Mouse (Mus musculus) forebrain, embryonic 14.5 days (tissue): Measurements from ENCODE around the gene Fzr1. TPM values are rescaled to one million over a fixed set of nuclear protein-coding genes. Genes with fewer than 3 reads are reported as not detected.

Experiments
- ATAC-seq: fragments of 200-750 bp; cut with Nextera tagmentation; 2 replicates; pipeline ENCODE4 v1.8.0; 2017; ENCODE audit warnings: mild to moderate bottlenecking, moderate library complexity
- DNase-seq: peaks from one replicate; pipeline ENCODE4 v3.0.0-alpha.2; 2015; ENCODE audit warnings: low spot score
- H3K27ac ChIP-seq: fragments of 300-500 bp; sonication (generic); 2 replicates; pipeline ENCODE4 v1.5.1; 2014; ENCODE audit warnings: low read depth, mild to moderate bottlenecking, control low read depth, low read length, moderate library complexity
- H3K27me3 ChIP-seq: fragments of 300-500 bp; sonication (generic); replicated peaks from 2 replicates; pipeline ENCODE4 v1.6.1; 2014; ENCODE audit warnings: low read length, control low read depth, mixed read lengths; ENCODE audit not compliant: control insufficient read depth, insufficient read depth
- H3K36me3 ChIP-seq: fragments of 300-500 bp; sonication (generic); 2 replicates; pipeline ENCODE4 v1.6.1; 2014; ENCODE audit warnings: low read length, control low read depth; ENCODE audit not compliant: control insufficient read depth, insufficient read depth
- H3K4me1 ChIP-seq: fragments of 300-500 bp; sonication (generic); 2 replicates; pipeline ENCODE4 v1.6.1; 2014; ENCODE audit warnings: antibody characterized with exemption, low read length, control low read depth; ENCODE audit not compliant: control insufficient read depth, insufficient read depth
- H3K4me2 ChIP-seq: fragments of 300-500 bp; sonication (generic); 2 replicates; pipeline ENCODE4 v1.6.1; 2014; ENCODE audit warnings: mild to moderate bottlenecking, control low read depth, low read length
- H3K4me3 ChIP-seq: fragments of 300-500 bp; sonication (generic); 2 replicates; pipeline ENCODE4 v1.5.1; 2014; ENCODE audit warnings: low read depth, low read length, control low read depth
- H3K9ac ChIP-seq: fragments of 300-500 bp; sonication (generic); 2 replicates; pipeline ENCODE4 v1.6.1; 2014; ENCODE audit warnings: mild to moderate bottlenecking, low read length, control low read depth, moderate library complexity
- H3K9me3 ChIP-seq: fragments of 300-500 bp; sonication (generic); replicated peaks from 2 replicates; pipeline ENCODE4 v1.6.1; 2016; ENCODE audit warnings: low read length, control low read depth, mixed read lengths; ENCODE audit not compliant: control insufficient read depth
- WGBS: fragments of 180-500 bp; shearing (Covaris S2); extraction: QIAGEN DNeasy Blood & Tissue Kit; methylation state at CpG from one replicate; pipeline ENCODE4 v1.1.7; 2014; 5-methylcytosine and 5-hydroxymethylcytosine counted together
- polyA plus RNA-seq: library from polyadenylated mRNA; unstranded; fragments of >200 nt; fragmentation: Nextera tagmentation; extraction: Ambion mirVana; gene quantifications from 2 replicates; pipeline ENCODE4 v1.2.1, GENCODE M21; 2014

Gene Fzr1
- polyA plus RNA-seq, 1 experiment from 2014 or later, result 101 TPM

DNA sequence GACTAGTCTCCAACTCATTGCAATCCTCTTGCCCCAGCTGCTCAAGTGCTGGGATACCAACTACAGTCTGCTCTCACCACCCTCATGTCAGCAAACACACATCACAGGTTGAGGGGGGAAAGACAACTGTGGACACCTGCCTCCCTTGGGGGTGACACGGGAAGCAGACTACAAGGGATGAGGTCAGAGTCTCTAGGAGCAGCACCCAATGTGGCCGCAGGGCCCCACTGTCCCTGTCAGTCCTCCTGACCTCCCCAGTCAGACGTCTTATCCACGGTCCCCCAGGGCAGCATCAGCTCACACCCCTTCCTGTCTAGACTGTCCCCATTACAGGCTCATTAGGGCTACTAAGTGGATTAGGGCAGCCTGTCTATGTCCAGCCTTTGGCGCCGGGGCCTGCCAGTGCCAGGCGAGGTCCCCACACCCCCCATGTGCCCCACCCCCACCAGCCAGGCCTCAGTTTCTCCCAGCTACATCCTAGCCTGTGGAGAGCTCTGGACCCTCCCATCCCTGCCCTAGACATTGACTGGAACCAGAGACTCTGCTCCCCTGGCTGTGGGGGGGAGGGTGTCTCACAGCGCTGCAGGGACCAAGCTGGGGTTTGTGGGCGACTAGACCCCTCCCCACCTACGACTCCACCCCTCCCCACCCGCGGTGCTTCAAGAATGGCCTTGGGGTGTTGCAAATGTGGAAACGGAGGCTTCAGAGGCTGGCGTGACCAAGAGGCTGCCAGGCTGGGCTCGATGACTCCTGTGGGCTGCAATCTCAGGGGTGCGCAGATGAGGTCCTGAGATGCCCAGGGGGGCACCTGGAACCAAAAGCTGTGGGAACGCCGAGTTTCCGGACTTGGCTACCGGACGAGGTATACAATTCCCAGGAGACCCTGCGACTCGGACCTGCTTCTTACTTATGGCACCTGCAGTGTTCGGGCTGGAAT, 28.5 kb upstream of the Fzr1 start:
- 0 out of 2 replicates have a peak overlapping the region, but pooled peaks have one; percentile 16 for H3K4me2 ChIP-seq

DNA sequence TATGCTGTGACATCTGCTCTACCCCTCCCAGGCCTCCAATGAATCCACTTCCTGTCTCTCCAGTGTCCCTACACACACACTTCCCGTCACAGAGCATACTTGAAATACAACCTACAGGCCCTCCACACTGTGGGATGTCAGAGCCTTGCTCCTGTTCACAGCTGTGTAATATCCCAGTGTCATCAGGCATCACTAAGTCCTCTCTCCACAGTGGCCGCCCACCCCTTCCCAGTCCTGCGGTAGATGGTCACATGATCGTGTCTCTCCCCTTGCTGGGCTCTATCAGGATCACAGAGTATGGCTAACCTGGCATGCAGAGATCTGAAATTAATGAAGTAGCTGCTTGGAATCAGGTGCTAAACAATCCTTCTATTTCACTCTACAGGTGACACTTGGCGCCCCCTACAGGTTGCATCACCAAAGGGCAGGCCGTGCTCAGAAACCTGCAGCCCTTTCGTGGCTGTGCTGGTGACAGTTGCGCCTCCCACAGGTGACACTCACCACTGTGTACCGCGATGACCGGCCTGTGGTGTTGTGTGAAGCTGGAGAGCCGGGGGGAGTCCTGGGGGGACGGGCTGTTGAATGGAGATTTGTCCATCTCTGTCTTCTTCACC, 27.4 kb upstream of the Fzr1 start:
- Histone ChIP-seq H3K4me1 (peaks cover 34% of the 10 kb centered on the region), H3K9me3 (no peaks in the 10 kb centered on the region), H3K9ac (no peak overlapping the region), H3K27ac (no peak overlapping the region), H3K4me2 (no peak overlapping the region), H3K4me3 (no peak overlapping the region), H3K27me3 (0 out of 2 replicates have a peak, but pooled peaks cover 5% of the 10 kb centered on the region), H3K36me3 (peaks cover 37% of the 10 kb centered on the region)
- 47% methylated on average over 13 of the region's 13 CpGs for WGBS
- ATAC-seq (no peak), DNase-seq (peak; percentile 42)

More for the DNA sequence above, 28.5 kb upstream of the Fzr1 start:
- H3K9ac ChIP-seq, result peak overlapping the region; percentile 32; the same call in 1 of the 2 replicates
- DNase-seq, result no peak
- no peak overlapping the region for H3K27ac ChIP-seq
- no peak for ATAC-seq
- H3K36me3 ChIP-seq, result peaks cover 37% of the 10 kb centered on the region
- WGBS, result 31% methylated on average over 23 of the region's 24 CpGs
- no peak overlapping the region for H3K4me3 ChIP-seq
- H3K4me1 ChIP-seq, result peaks cover 31% of the 10 kb centered on the region
- H3K9me3 ChIP-seq, result no peaks in the 10 kb centered on the region
- H3K27me3 ChIP-seq, result 0 out of 2 replicates have a peak, but pooled peaks cover 5% of the 10 kb centered on the region

DNA sequence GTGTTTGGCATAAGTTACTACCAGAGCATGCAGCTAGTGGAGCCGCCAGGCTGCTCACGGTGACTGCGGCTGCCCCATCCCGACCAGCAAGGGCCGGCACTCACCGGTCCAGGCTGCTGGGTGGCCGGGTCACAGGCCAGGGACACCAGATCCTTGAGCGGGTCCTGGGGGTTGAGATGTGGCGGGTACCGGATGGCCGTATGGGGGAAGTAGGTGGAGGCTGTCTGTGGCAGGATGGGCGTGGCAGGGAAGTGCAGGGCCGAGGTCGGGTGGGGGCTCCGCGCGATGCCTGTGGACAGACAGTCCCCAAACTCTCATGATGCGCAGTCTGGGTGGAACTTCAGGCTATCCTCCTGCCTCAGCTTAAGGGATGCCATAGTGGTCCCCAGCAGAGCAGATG, 26.4 kb upstream of the Fzr1 start:
- no peak overlapping the region for H3K27ac ChIP-seq
- 71% methylated on average over 18 of the region's 18 CpGs for WGBS
- H3K36me3 ChIP-seq, result peaks cover 46% of the 10 kb centered on the region
- no peaks in the 10 kb centered on the region for H3K9me3 ChIP-seq
- 0 out of 2 replicates have a peak, but pooled peaks cover 5% of the 10 kb centered on the region for H3K27me3 ChIP-seq
- ATAC-seq, result no peak
- DNase-seq, result no peak
- no peak overlapping the region for H3K4me2 ChIP-seq
- no peak overlapping the region for H3K4me3 ChIP-seq
- peaks cover 34% of the 10 kb centered on the region for H3K4me1 ChIP-seq
- H3K9ac ChIP-seq, result no peak overlapping the region

DNA sequence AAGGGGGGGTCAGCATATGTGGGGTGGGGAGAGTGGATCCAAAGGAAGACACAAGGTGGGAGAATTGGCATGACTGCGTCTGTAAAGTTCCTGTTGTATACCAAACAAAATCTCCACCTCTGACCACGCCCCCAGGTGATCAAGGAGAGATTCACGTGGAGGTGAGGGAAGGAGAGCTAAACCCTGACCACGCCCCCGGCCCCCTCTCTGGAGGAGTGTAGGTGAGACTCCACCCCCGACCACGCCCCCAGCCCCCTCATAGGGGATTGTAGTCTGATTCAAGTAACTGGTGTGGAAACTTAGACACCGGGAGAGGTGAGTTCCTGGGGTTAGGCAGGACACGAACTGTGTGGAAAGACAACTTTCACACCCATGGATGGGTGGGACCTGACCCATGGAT, 25.8 kb upstream of the Fzr1 start:
- WGBS, result 18% methylated on average over 9 of the region's 9 CpGs
- DNase-seq (no peak), ATAC-seq (no peak)
- Histone ChIP-seq H3K4me2 (no peak overlapping the region), H3K4me3 (no peak overlapping the region), H3K4me1 (peaks cover 34% of the 10 kb centered on the region), H3K27ac (no peak overlapping the region), H3K27me3 (0 out of 2 replicates have a peak, but pooled peaks cover 5% of the 10 kb centered on the region), H3K9ac (no peak overlapping the region), H3K36me3 (peaks cover 52% of the 10 kb centered on the region), H3K9me3 (no peaks in the 10 kb centered on the region)

DNA sequence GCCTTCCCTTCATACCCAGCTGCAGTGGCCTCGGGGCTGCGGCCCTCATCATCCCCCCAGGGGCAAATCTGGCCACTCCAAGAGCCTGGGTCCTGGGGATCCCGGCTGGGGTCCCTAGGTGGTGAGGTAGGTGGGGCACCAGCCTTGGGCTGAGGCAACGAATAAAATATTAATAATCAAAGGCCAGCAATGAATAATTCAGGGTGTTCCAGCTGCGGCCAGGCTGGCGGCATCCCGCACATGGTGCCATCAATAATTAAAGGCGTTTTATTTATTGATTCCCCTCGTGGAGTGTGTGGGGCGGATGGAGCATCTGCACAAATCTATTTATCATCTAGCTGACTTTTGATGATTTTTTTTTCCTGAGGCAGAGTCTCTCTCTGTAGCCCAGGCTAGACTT, 25.2 kb upstream of the Fzr1 start:
- Histone ChIP-seq H3K4me2 (no peak overlapping the region), H3K9ac (peak overlapping the region; percentile 29; the same call in 1 of the 2 replicates), H3K4me3 (no peak overlapping the region), H3K27me3 (0 out of 2 replicates have a peak, but pooled peaks cover 5% of the 10 kb centered on the region), H3K4me1 (peaks cover 34% of the 10 kb centered on the region), H3K36me3 (peaks cover 52% of the 10 kb centered on the region), H3K9me3 (no peaks in the 10 kb centered on the region), H3K27ac (peak overlapping the region; percentile 80; the same call in 1 of the 2 replicates)
- DNase-seq (no peak), ATAC-seq (no peak)
- 66% methylated on average over 10 of the region's 10 CpGs for WGBS

DNA sequence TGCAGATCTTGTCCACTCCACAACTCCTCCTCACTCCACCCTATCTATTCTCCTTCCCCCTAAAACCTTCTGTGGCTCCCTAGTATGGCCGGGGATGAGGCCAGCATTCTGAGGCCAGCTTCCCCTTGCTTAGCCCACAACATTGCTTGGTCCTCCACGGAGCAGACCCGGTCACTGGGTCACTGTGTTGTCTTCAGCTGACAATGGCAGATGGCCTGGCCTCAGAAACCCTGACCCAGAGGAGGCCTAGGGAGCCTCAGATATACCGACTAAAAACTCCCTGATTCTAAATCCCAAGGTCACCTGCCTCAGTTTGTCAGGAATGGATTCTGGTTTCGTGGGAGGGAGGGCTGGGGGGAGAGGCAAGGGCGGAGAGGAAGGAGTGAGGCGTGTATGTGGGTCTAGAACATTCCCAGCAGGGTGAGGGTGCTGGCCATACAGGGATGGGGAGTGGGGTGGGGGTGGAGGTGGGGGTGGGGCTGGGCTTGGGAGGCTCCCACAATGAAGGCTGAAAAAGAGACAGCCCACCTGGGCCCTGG, 24.0 kb upstream of the Fzr1 start:
- H3K9me3 ChIP-seq, result no peaks in the 10 kb centered on the region
- WGBS, result 24% methylated on average over 7 of the region's 7 CpGs
- H3K27me3 ChIP-seq, result no peaks in the 10 kb centered on the region
- H3K27ac ChIP-seq, result peak overlapping the region; percentile 80
- peaks cover 46% of the 10 kb centered on the region for H3K36me3 ChIP-seq
- H3K4me2 ChIP-seq, result peak overlapping the region; percentile 28; the same call in 1 of the 2 replicates
- peaks cover 26% of the 10 kb centered on the region for H3K4me1 ChIP-seq
- H3K9ac ChIP-seq, result peak overlapping the region; percentile 36
- ATAC-seq, result no peak
- H3K4me3 ChIP-seq, result no peak overlapping the region
- DNase-seq, result no peak

DNA sequence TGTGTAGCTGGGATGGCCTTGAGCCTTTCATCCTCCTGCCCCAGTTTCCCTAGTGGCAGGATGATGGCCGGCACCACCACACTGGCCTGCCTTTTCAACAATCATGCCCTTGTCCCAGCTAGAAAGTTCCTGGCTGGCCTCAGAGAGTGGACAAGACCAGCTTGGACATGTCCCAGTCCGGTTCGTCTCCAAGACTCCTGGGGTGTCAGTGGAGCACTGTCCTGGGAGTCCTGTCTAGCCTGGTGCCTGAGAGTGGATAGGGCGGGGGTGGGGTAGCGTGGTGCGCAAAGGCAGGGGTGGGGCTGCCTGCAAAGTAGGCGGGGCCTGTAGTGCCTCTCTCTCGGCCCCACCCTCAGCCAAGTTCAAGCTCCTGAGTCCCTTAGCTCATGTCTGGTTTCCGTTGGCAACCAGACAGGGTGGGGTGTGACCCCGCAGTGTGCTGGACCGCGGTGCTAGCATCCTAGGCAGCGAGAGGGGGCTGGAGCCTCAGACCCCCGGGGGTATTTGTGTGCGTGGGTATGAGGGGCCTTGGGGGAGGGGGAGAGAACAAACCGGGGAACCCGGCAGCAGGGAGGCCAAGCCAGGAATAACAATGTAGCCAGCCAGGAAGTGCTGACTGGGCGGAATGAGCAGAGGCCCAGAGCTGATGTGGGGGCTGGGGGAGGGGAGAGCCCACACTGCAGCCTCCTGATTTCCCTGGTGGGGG, 23.4 kb upstream of the Fzr1 start:
- WGBS, result 7% methylated on average over 18 of the region's 18 CpGs
- peak overlapping the region; percentile 28; the same call in 1 of the 2 replicates for H3K4me2 ChIP-seq
- peak overlapping the region; percentile 36 for H3K9ac ChIP-seq
- peaks cover 40% of the 10 kb centered on the region for H3K36me3 ChIP-seq
- peak overlapping the region; percentile 80 for H3K27ac ChIP-seq
- ATAC-seq, result peak; percentile 77
- H3K4me3 ChIP-seq, result no peak overlapping the region
- H3K27me3 ChIP-seq, result no peaks in the 10 kb centered on the region
- peaks cover 24% of the 10 kb centered on the region for H3K4me1 ChIP-seq
- H3K9me3 ChIP-seq, result no peaks in the 10 kb centered on the region
- DNase-seq, result peak; percentile 80

DNA sequence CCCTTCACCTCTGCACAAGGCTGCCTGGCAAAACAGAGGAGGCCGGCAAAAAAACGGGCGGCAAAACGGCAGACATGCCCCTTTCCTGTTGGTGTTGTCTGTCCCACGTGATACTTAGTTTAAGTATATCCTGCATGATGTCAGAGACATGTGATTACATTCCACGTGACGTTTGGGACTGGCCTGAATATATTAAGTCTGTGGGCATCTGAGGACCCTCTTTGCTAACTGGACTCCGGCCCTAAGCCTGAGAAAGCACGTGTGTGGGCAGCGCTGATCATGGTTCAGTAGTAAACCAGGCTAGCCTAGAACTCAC, 22.8 kb upstream of the Fzr1 start:
- 31% methylated on average over 10 of the region's 10 CpGs for WGBS
- 0 out of 2 replicates have a peak, but pooled peaks have one; percentile 7 for ATAC-seq
- Histone ChIP-seq H3K36me3 (peaks cover 35% of the 10 kb centered on the region), H3K4me3 (no peak overlapping the region), H3K4me2 (peak overlapping the region; percentile 35; the same call in 1 of the 2 replicates), H3K9me3 (no peaks in the 10 kb centered on the region), H3K27me3 (no peaks in the 10 kb centered on the region), H3K4me1 (peaks cover 24% of the 10 kb centered on the region), H3K27ac (peak overlapping the region; percentile 80), H3K9ac (no peak overlapping the region)
- DNase-seq, result peak; percentile 49
